Mouse (Mus musculus) inflammation-experienced regulatory T-cells, adult 6 months (primary cell): Measurements from ENCODE around the gene Nceh1. TPM values are rescaled to one million over a fixed set of nuclear protein-coding genes. Genes with fewer than 3 reads are reported as not detected.
A peak's percentile ranks its signal among the peaks of the same experiment; 100 is the strongest.
"Not testable (repeated sequence)": the region's sequence is repeated elsewhere in the genome, so short reads cannot be mapped to it uniquely, and the experiment has no call there.

Experiments used
- ATAC-seq: one replicate; pipeline ENCODE4 v1.8.0; 2017
- polyA plus RNA-seq, 3 experiments: library from polyadenylated mRNA; unstranded; fragments of 100-300 nt; shearing (Covaris generic); gene quantifications; one replicate each; pipeline ENCODE4 v1.2.1; 2017

The Nceh1 gene
- polyA plus RNA-seq, 3 experiments from 2014 or later: 21.0 to 33.3 (median 22.7) TPM

DNA sequence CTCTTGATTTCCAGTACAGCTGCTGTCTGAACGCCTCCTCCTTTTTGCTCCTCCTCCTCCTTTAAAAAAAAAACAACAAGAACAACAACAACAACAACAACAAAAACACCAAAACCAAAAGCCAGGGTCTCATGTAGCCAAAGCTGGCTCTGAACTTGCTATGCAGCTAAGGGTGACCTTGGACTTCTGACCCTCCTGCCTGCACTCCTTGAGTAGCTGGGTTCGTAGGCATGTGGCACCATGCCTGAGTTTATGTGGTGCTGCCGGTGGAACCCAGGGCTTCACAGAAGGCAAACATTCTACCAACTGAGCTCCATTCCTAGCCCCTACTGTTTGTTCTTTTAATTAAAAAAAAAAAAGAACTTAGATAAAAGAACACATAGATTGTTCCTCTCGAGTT, 50.6 kb downstream of the Nceh1 start:
- ATAC-seq: no peak

DNA sequence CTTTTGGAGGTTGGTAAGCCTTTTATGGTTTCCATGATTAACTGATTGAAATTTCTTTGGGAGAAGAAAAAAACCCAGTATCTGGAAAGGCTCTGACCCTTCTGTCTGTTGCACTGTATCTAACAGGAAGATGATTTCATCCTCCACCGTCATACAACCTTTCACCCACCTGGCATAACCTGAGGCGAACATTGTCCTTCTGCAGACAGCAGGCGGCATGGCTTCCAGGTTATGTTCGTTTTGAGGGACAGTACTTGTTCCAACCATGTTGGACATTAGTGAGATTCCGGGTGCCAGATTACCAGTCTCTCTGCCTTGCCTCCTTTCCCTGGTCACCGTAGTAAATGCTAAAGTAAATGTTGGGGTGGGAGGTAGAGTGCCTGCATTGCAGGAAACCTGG, 51.1 kb downstream of the Nceh1 start:
- ATAC-seq: no peak

DNA sequence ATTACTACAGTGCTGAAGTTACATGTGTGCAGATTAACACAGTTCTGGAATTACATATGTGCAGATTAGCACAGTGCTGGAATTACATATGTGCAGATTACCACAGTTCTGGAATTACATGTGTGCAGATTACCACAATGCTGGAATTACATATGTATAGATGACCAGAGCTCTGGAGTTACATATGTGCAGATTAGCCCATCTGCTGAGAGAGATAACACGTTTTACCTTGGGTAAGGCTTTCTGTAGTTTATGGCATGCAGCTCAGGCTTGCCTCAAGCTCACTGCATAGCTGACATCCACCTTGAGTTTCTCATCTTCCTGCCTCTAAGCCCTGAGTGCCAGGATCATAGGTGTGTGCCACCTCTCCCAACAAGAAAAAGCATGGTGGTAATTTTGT, 52.2 kb downstream of the Nceh1 start:
- ATAC-seq: no peak

DNA sequence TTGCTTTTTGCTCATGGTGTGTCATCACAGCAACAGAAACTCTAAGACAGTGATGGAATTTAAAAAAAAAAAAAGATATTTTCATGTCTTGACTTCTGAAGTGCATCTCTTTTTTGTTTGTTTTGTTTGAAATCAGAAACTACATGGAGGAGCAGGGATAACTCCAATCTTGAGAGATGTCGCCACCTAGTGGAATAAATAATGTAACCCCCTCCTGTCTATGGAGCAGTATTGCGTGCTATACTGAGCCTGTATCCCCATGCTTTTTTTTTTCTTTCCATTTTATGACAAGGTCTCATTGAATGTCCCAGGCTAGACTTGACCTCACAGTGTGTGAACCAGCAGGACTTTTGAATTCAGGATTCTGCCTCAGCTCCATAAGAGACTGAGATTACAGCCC, 54.5 kb downstream of the Nceh1 start:
- peak; percentile 86 for ATAC-seq

DNA sequence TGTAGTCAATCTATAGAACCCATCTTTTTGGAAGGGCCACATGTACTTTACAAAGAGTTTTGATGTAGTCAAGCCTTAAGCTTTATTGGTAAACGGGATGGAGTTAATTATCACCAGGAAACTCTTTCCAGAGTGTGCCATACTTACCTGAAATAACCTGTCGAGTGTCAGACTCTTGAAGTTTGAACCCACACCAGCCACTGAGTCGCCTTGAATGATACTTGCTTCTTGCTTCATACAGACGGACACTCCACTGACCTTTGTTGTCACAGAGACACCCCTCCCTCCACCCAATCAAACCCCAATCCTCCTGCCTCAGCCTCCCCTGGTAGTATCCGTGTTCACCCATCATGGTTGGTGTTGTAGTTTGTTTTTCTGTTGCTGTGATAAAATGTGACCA, 55.8 kb downstream of the Nceh1 start:
- ATAC-seq: no peak

DNA sequence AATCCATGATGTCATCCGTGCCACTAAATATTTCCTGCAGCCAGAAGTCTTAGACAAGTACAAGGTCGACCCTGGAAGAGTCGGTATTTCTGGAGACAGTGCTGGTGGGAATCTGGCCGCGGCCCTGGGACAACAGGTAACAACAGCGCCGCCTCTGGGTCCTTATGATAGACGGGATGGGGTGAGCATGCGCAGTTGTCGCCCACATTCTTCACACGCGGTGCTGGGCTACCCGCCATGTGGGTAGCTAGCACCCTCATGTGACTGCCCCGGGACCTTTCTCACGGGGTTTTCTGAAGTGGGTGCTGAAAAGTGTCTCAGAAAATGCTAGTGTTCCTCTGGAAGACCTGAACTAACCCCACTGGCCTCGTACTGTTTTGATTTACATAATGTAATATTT, 56.8 kb downstream of the Nceh1 start:
- ATAC-seq: no peak

DNA sequence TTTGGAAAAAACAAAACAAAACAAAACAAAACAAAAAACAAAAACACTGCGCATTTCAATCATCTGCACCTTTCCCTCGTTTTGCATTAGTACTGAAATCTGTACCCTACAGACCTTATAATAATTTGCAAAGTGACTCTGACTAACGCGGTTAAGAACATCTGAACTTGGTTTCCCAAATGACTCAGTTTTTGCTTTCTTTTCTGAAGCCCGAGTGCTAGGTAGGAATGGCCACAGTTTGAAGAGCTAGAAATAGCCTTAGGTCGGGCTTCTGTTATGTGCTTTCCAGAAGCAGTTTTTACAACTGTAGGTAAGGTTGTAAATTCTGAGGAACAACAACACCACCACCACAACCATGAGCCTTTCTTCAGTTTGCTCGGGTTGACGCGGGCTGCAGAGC, 59.1 kb downstream of the Nceh1 start:
- no peak for ATAC-seq

DNA sequence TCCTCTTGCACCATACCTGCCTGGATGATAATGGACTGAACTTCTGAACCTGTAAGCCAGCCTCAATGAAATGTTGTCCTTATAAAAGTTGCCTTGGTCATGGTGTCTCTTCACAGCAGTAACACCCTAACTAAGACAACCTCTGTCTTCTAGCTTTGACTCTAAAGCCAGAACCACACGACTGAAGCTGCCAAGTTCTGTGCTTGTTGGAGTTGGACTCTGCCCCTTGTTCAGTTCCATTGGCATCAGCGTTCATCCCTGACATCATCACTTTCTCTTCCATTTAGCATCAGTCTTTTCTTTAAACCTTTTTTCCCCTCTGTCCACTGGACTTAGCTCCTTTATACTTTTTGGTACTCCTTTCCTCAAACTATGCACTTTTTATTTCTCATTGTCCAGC, 63.4 kb downstream of the Nceh1 start:
- ATAC-seq: no peak

DNA sequence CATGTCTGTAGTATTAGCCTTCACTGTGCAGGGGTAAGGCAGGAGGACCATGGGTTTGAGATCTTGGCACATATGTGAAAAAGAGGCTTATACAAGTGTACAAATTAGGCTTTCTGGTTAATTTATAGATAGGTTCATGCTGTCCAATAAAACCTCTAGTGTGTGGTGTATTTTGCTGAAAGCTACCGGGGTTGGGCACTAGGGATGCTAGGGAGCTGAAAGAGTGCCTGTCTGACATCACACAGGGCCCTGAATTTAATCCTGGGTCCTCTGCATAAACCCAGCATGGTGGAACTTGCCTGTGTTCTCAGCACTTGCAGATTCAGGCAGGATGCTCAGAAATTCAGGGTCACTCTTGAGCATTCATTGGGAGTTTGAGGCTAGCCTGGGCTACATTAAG, 65.0 kb downstream of the Nceh1 start:
- ATAC-seq: no peak

DNA sequence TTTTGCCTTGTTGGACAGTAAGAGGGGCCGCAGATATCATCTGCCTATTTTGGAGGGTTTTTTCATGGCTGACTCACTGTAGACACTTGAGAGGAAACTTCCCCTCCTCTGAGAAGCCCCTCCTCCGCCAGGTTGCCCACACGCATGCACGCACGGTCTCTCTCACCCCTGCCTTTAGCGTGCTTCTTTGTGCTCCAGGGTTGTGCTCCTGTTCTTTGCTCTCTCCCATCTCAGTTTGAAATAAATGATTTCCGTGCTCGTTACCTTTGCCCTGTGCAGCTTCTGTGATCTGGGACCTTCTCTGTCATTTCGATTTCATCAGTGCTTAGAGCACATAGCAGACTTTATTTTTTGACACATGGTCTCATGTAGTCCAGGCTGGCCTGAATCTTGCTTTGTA, 66.3 kb downstream of the Nceh1 start:
- ATAC-seq: no peak

DNA sequence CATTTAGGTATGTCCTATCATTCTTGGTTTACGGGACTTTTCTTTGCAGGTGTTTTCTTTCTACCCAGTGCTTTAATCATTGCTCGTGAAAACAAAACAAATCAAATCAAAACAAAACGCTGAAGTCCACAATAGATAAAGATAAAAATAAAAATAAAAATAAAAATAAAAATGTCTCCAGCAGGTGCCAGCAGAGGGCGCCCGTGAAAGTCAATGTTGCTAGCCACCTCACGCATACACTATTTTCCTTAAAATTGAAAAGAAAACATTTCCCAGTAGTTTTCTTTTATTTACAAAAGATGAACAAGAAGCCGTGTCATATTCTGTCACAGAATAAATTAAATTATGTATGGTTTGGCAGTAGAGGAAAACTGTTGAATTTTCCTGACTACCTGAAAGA, 68.2 kb downstream of the Nceh1 start:
- ATAC-seq: no peak

DNA sequence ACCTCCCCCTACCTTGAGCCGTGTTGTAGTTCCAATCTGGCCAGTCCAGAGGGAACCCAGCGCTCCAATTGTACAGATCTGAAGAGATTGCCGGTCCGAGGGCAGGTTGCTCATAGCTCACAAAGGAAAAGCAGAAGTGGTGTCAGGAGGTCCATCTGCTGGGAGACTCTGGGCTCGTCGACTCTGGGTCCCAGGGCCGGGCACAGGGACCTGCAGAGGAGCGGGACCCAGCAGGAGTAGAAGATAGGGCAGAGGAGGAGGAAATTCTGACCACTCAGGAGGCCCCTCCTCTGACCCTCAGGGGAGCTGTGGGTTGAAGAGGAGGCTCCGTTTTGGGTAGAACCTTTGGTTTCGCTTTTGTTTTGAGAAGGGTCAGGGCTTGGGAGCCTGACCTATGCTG, 75.7 kb downstream of the Nceh1 start:
- ATAC-seq: peak; percentile 43

DNA sequence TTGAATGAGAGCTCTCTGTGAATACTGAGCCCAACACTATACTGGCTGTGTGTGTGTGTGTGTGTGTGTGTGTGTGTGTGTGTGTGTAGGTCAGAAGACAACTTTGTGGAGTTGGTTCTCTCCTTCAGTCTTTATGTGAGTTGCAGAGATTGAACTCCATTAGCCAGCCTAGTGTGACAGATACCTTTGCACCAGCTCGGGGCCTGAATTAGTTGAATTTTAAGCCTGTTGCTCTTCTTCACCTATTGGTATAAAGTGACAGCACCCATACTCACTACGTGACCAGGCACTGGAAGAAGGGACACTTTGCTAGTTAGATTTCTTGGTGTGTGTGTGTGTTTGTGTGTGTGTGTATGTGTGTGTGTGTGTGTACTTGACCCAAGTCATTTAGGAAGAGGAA, 77.6 kb downstream of the Nceh1 start:
- ATAC-seq: no peak

DNA sequence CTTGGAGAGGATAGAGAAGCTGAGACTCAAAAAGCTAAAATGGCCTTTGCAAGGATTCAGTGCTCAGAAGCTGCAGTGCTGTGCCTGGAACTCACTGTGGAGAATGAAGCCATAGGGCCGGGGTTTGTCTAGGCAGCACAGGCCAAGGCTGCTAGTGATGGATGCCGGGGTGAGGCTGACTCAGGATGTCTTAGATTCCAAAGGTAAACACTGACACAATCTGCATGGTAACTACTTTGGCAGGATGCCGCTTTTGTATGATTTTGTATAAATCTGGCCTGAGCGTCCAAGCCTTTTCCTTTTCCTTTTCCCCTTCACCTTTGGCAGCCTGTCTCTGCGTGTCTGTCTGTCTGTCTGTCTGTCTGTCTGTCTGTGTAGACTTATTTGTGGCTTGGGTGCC, 84.6 kb downstream of the Nceh1 start:
- no peak for ATAC-seq

DNA sequence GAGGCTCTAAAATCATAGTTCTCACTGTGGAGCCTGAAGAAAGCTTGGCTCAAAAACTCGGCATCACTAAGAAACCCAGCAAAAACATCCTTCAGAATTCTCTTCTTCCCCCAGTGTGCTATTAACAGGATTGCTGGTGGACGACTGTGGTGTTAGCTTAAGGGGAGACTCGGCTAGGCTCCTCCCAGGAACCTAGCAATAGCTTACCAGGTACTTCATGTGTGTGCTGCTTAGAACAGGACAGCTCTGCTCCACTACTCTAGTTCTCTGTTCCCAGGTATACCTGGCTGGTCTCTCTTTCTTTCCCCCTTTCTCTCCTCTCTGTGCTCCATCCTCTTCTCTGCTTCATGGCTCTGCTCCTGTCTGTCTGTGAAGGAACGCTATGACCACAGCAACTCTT, 85.1 kb downstream of the Nceh1 start:
- no peak for ATAC-seq

DNA sequence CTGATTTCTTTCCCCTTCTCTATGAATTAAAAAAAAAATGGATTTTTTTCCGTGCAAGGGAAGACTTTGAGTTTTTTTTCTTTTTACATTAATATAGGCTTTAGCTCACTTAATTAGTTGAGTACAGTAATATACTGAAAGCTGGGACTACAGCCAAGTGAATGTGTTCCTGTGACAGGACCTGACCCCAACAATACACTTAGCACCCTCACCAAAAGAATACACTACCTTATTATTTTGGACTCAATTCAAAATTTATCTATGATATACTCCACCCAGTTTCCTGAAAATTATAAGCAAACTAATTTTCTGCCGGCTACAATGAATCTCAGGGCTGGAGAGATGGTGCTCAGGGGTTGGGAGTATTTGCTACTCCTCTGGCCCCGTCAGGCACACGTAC, 86.4 kb downstream of the Nceh1 start:
- no peak for ATAC-seq

DNA sequence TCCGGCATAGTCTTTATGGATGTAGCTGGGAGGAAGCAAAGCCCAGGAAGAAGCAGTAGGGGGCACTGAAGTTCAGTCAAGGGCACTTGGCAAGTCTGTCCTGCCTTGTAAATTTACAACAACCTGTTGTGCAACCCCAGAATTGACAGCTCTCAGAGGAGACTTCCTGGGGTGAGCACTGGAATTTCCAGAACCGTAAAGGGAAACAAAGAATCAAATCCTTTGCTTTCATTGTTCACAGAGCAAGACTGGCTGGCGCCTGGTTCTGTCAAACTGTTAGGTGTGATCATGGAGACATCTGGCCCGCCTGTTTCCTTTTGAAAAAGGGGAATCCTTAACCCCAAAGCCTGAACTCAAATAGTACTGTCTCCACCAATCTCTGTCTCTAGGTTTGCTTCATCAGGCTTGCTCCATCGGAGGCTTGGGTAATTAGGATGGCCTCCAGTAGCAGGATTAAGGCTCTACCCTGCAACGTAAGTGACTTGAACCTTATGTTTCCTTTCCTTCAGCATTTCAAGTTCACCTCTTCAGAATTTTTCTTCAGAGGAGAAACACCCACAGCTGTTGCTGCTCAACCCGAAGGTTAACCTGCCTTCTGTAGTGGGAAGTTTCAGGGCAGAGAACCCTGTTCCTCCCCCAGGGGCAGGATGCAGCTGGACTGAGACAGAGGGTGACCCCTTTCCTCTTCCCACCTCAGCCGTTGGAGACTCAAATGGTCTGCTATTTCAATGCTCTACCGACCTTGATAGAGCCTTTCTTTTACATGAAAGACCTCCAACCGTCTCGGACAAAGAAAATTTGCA, 87.6 kb downstream of the Nceh1 start:
- ATAC-seq: peak; percentile 88

DNA sequence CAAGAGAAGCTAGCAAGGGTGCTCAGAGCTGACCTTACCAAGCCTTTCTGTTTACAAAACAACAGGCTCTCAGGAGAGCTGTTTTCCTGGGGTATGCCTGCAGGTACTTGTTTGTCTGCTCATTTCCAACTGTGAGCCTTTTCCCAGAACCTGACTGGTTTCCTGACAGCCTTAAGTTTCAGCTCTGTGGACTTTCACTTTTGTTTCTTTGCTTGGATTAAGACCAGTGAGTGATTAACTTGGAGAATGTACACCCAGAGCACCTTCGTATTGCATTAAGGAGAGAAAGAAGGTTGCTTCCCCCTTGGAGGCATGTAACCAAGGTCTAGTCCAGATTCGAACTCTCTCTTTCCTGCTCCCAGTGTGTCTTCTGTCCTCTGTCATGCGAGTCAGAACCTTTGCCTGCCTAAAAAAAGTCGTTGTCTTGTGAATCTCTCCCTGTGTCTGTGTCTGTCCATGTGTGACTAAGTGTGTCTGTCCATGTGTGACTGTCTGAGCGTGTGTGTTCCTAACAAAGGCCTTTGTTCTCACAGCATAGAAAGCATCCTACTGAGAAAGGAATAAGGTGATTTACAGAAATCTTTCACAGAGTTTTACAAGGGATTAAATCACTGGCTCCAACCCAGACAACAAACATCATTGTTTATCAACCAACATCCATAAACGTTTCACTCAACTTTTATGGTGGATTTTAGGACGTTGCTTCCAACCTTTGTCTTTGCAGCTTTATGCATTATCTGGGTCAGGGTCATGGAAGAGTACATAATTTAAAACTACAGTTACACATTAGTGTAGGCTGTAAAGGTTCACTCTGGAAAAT, 90.4 kb downstream of the Nceh1 start:
- no peak for ATAC-seq

DNA sequence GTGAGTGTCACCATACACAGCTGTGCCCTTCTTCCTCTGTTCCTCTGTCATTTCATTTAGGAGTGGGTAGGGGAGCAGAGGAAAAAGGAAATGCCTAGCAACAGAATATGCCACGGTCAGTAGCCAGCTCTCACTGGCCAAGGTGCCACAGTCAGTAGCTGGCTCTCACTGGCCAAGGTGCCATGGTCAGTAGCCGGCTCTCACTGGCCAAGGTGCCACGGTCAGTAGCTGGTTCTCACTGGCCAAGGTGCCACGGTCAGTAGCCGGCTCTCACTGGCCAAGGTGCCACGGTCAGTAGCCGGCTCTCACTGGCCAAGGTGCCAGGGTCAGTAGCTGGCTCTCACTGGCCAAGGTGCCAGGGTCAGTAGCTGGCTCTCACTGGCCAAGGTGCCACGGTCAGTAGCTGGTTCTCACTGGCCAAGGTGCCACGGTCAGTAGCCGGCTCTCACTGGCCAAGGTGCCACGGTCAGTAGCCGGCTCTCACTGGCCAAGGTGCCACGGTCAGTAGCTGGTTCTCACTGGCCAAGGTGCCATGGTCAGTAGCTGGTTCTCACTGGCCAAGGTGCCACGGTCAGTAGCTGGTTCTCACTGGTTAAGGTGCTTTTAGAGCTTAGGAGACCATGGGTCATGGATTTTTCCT, 96.6 kb downstream of the Nceh1 start:
- ATAC-seq: not testable (repeated sequence)

DNA sequence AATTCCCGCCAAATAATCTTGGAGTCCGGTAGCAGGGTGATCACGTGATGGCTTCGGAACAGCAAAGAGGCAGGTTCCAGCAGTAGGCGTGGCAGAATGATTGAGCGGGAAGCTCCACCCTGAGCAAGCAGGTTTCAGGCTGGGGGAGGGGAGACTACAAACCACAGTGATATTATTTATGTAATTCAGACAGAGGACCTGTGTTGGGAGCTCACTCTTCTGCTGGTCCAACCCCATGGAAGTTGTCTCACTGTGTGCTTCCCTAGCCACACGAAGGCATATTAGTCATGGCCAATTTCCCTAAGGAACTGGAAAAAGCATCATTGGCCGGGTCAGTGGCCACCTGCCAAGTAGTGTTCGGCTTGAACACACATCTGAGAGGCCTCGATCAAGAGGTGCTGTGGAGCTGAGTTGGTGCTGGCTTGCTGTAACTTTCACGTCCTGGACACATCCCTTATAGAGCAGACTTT, 97.5 kb downstream of the Nceh1 start:
- ATAC-seq: peak; percentile 23

DNA sequence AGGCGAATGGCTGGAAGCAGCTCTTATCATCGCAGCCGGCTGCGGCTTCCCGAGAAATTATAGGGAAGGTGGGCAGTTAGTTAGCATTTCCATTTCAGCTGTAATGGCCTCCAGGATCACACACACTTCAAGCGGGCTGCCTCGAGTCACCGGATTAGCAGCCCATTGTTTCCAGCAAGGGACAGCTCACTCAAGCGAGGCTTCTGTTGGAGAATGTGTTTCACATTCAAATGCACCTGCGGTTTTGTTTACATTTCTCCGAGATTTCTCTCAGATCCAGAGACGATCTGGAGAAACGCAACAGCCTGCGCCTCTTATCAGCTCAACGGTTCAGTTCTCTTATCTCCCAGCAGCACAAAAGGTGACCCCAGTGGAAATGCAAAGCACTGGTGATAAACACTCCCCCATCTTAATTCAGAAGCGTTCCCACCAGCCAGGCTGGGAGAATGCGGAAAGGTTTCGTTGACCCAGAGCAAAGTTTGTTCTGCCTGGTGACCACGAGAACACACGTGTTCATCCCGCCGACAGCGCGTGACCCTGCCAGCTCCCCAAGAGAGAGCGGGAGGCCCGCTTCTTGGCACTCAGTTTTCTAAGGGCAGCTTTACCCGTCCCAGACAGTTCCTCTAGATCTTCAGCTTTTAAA, 100.4 kb downstream of the Nceh1 start:
- no peak for ATAC-seq

DNA sequence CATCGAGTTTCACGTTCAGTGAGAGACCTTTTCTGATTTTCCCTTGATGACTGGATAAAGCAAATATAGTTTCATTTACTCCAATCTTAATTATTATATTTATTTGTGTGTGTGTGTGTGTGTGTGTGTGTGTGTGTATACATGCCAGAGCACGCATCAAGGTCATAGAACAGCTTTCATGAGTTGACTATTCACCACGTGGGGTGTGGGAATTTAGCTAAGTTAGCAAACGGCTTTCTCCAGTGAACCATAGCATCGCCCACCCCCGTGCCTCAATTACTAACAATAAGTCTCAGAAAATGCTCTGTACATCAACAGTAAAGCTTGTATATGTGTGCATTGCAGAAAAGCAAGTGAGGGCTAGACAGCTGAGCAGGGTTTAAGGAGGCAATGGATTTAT, 101.0 kb downstream of the Nceh1 start:
- no peak for ATAC-seq

DNA sequence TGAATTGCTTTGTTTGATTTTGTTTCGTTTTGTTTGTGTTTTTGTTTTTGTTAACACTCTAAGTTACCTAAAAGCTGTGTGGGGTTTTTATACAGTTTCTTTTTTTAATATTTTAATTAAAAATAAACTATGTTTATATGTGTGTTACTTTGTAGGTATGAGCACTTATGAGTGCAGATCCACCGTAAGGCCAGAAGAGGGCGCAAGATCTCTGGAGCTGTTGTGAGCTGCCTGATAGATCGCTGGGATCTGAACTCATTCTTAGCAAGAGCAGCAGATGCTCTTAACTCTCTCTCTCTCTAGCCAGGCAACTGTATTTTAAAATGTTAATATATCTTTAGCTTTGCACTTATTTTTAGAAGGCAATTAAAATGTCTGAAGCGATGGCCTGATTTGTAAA, 101.5 kb downstream of the Nceh1 start:
- no peak for ATAC-seq
